Mouse (Mus musculus) hindlimb bud, embryonic 11.5 days (tissue): ENCODE results near the gene 4933424G06Rik.

Source experiments
- DNase-seq: peaks from one replicate; pipeline ENCODE4 v3.0.0-alpha.2; 2012; ENCODE audit warnings: low read depth, low spot score; ENCODE audit errors: extremely low spot score

Gene 4933424G06Rik

DNA sequence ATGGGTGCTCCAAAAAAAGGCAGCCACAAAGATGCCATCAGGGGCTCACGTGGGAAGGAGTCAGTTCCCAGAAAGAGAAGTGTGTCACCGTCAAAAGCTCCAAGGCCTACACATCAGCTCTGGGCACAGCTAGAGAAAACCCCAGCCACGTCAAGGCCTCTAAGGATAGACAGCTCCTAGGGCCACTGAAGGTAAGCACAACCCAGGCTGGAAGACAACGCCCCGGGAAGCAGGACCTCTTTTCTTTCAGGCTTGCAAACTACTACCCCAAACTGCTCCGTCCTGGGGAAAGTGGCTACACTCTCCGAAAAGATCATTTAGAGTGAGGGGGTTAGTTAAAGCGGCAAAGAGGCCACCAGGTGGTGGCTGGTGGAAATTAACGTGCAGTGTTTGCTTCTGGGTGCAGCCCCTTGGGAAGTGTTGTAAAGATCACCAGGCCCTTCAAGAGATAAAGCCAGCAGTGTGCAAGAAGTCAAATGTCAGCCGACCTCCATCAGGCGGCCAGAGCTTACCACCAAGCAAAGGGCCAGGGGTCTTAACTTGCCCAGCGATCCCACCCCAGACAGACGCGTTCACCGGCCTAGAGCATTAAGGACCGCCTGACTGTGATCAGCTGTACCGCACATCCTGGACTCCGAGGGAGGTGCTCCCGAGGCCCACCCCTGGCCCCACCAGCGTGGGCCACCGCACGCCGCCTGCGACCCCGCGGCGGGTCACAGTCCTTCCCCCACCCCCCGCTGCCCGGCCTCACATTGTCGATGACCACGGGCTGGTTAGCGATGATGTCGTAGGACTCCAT is 695 bp upstream of the 4933424G06Rik start:
- DNase-seq = no peak

DNA sequence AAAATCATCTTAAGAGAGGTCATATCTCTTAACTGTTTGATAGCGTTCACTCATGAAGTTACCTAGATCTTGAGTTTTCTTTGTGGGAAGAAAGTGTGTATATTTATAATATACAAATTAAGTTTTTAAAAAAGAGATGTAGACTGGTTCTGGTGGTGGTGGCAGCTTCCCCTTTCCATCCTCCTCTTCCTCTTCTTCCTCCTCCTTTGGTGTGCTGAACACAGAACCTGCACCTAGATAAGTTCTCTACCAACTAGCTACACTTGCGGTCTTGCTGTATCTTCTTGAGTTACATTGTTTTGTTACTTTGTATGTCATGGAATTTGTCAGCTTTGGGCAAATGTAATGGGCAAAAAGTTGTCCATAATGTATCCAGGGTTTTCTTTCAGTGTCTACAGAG is 1.2 kb downstream of the 4933424G06Rik start:
- no peak for DNase-seq

DNA sequence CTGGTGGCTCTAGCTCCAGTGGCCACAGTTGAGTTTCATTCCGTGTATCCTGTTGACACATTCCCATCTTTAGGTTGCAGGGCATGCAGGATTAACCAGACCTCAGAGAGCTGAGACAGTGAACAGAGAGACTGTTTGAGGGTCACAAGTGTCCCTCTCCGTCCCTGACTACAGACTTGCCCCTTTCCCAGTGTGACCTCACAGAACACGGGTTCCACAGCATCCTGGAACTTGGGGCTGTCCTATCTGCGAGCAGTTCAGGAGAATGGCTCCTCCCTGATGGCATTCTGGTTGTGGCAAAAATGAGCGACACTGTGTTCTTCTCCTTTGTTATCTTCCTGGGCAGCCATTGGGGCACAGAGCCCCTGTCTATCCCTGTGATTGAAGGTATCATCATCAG is 4.4 kb downstream of the 4933424G06Rik start, which contains the start of gene Actr1b:
Gene Actr1b (minus strand): TSS at position 112 of the 400 bp plus-strand sequence.
- DNase-seq = no peak

DNA sequence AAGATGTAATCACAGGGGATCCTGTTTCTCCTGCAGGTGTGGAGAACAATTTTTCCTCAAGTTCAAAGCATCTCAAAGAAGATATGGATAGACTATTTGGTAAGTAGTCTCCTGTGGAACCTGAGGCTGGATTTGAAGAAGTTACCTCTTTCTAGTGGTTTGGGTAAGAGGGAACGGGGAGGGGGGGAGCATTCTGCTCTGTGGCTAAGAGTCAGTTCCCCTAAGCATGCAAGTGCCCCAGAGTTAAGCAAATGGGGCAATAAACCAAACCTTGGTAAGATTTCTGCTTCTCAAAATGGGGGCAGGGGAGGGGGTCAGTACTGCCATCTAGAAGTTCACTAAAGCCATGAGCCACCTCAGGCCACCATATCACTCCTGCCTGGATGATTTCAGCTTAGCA is 8.8 kb downstream of the 4933424G06Rik start:
- no peak for DNase-seq

DNA sequence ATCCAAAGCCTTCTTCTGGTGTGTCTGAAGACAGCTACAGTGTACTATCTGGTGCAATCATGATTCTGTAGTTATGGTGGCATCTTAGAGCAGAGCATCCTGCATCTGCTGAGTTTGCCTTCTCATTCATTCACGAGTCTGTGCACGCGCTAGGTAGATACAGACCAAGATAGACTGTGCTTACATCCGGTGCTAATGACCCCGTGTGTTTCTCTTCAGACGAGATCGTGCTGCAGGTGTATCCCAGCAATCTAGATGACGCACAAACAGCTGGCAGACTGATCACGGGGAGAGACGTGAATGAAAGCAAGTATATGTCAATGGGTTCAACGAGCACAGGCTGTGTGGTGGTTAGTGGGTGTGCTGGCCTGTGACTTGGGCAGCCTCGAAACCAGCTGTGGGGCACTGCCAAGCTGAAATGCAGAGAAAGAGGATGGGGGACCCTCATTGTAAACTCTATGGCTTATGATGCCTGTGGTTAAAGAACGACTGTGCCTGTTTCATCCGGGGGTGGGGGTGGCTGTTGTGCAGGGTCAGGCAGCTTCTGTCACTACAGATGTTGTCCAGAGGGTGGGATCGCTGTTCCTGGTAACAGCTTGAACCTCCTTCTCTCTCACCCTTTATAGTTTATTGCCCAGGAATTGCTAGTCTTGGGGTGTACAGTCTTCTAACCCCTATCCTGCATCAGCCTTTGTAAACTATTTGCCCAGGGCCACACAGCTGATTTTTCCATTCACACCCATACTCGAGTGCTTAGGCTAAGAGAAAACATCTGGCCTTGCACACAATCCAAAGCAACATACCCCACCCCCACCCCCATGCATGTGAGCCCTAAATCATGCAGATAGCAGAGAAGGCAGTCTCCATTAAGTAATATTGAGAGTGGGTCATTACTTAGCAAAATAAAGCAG is 13.5 kb downstream of the 4933424G06Rik start:
- DNase-seq = peak; percentile 52

DNA sequence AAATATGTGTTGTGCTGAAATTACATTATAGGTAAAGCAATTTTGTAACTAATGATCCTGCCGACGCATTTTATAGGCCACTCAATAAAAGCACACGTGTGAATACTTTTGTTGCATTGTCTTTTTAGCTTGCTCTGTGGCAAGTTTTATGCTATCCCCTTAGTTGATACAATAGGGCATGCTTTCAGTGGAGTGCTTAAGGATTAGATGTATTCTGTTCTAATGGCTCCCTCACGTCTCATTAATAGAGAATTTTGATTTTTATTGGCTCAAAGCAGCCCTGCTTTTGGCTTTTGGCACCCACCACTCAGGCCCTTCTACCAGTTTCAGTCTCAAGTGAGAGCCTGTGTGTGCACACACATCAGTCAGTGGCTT is 14.1 kb downstream of the 4933424G06Rik start:
- DNase-seq = no peak

DNA sequence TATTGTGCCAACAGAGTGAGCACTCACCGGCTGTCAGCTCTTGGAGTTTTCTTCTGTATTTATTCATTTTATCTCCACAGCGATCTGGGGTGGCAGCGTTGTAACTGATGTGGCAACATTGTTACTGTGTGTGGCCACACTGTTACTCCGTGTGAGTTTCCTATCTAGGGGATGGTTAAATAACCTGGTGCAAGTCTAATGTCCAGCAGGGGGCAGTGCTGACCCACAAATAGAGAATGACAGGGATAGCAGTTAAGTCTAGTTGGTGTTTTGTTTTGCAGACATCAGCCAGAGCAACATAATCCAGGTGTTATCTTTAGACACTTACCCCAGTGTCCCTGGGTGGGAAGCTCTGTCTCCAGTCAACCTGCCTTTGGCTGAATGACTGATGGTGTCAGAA is 27.4 kb downstream of the 4933424G06Rik start:
- DNase-seq = peak; percentile 69

DNA sequence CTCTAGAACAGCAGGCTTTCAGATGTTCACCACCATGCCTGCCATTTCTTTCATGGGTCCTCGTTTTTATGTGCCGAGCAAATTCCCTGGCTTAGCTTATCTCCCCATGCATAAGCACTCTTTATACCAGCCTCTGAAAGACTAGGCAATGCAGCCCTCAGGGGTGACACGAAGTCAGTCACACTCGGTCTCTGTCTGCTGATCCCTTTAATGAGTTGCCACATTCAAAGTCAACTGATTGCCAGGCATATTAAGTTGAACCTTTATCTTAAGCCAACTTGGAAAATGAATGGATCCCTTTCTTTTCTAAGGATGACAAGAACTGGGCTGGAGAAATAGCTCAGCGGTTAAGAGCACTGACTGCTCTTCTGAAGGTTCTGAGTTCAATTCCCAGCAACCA is 29.3 kb downstream of the 4933424G06Rik start:
- DNase-seq = no peak

DNA sequence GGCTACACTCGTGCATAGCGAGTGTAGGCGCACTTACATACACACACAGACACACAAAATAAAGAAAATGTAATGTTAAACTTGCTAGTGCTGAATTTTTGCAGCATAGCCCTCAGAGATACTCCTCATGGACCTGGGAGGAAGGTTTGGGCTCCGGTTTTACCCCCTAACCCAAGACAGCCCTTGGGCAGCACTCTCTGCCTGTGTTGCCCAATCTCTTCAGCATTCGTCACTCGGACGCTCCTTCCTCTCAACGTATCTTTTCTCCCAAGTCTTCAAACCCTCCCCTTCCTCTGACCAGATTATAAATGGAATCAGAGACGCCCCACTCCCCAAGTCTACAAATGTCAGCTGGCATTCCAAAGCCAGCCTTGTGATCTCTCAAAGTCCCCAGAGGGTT is 33.1 kb downstream of the 4933424G06Rik start:
- no peak for DNase-seq

DNA sequence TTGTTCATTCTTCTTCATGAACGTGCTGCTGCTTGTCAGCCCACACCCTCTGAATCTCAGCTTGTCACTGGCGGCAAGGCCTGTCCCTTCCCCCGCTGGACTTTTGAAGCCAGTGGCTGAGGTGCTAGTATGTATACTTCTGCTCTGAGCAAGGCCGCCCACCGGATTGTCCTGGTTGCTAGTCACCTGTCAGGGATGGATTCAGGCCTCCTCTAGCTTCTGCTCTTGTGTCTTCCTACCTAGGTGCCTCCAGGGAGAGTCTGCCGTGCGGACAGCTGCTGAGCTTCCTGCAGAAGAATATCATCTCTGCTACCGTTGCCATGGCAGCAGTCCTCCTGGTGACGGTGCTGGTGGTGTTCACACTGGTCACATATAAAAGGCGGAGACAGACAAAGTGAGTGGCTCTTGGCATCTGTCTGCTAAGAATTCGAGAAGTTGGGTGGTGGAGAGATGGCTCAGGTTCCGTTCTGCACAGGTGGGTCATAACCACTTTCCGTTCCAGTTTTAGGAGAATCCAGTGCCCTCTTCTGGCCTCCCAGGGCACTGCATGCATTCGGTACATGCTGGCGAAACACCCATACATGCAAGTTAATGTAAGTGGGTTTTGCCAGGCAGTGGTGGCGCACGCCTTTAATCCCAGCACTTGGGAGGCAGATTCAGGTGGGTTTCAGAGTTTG is 34.5 kb downstream of the 4933424G06Rik start:
- peak; percentile 52 for DNase-seq

DNA sequence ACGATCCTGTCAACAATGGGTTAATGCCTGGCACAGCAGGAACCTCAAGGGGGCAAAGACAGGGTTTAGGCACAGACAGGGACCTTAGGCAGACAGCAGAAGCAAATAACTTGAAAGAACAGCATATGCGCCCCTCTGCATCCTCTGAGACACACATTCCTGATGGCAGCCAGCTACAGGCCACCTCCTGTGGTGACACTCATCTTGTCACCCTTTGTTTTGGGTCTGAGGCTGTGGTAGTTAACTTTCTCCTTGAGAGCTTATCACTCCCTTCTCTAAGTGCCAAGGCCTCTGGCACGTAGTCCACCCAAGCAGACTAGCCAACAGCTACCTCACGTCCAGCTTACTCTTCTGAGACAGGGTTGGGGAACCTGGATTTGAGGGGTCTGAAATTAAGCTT is 35.7 kb downstream of the 4933424G06Rik start:
- DNase-seq = no peak

DNA sequence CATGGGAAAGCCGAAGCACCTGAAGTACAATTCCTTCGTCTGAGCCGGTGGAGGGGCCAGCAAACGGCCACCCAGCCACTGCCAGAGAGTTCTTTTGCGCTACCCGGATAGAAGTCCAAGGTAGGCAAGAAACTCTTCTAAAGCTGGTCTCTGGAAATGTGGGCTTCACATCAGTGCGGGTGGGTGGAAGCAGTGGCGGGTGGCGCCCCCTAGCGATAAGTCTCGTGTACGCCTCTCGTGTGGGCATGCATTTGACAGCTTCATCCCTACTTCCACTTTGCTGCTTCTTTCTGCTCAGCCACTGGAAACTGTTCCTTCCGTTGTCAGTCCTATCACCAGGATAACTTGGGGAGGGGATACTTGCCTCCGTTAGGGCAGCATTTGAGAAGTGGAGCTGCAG is 36.5 kb downstream of the 4933424G06Rik start:
- no peak for DNase-seq

DNA sequence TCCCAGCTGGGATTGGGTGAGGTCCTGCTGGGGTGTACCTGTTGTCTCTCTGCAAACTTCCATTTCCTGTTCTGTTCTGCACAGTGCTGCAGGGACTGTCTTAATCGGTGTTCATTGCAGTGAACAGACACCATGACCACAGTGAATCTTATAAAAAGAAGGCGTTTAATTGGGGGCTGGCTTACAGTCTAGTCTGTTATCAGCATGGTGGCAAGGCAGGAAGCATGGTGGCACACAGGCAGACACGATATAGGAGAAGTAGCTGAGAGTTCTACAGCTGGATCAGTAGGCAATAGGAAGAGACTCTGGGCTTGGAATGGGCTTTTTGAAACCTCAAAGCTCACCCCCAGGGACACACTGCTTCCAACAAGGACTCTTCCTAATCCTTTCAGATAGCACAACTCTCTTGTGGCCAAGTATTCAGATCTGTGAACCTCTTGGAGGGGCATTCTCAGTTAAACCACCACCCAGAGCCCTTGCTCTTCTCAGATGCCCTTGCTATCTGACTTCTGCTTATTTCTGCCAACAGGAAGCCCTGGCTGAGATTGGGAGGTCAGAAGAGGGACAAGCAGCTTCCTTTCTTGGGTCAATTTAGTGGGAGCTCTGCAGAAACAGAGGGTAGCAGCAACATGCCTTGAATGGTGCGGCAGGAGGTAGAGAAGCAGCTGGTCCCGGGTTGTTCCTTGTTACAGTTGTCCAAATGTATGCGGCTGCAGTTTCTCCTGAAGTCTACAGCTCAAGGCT is 44.2 kb downstream of the 4933424G06Rik start:
- no peak for DNase-seq

DNA sequence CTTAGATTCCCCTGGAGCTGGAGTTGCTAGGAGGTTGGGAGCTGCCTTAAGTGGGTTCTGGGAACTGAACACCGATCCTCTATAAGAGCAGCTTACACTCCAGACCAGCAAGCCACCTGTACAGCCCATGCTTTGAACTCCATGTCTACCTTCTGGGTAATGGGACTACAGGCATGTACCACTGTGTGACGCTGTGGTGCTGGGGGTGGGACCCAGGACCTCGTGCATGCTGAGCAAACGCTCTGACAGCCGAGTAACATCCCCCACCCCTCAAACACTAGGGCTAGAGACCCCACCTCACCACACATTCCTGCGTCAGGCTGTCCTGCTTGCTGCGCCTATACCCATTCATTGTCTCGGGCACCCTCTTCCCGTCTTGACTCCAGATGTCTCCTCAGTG is 48.6 kb downstream of the 4933424G06Rik start:
- DNase-seq = no peak

DNA sequence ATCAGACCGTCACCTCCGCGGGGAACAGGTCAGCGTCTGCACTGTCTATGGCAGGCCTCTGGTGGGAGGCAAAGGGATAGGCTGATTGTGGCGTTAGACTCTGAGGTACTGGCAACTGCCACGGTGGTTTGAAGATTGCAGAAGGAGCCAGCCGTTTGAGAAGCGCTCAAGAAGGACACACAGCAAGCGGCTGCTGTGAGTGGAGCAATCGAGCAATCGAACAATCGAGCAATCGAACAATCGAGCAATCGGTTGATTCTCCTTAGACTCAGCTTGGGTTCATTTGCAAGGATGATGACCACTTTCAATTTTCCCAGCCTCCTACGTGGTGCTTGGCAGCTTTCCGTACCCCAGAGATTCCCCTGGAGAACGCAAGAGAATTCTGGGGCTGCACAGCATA is 49.1 kb downstream of the 4933424G06Rik start:
- DNase-seq = no peak

DNA sequence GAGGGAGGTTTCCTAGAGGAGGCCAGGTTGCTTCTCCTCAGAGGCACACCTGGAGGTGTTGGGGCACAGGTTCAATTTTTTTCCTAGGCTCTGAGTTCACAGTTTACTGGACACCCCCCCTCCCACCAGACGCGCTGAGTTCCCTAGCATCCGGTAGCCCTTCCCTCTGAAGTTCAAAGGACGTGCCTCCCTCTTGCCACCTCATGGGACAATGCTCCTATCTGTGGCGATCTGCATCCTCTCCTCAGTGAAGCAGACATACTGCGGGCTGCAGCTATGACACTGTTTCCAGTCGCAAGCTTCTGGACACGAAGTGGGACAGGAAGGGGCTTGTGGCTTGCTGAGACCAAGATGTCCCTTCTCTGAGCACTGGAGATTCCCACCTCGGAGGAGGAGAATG is 50.5 kb downstream of the 4933424G06Rik start:
- no peak for DNase-seq

DNA sequence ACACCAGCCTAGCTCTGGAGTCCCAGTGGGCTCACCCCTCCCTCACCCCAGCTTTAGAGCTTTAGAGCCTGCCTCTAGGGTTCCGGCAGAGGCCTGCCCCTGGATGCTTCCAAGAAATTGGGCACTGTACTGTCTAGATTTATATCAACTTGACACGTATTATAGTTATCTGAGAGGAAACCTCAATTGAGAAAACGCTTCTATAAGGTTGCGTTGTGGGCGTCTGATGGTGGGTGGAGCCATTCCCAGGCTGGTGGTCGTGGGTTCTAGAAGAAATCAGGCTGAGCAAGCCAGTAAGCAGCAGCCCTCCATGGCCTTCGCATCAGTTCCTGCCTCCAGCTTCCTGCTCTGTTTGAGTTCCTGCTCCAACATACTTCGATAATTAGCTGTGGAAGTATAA is 51.1 kb downstream of the 4933424G06Rik start:
- no peak for DNase-seq

DNA sequence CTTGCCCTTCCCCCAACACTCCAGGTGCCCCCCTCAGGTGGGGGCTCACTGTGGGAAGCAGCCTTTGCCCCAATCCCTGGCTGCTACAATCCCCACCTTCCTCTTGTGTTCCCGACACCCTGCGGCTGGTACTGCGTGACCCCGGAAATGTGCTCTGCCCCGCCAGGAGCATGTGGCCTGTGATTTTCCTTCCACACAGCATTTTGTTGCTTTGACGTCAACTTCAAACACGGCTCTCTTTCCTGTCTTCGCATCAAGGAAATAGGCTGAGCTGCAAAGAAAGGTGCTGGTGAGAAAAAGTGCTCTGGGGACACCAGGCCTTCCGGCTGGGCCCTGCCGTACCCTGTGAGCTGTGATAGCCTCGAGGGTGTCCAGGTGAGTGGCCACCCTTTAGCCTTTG is 51.6 kb downstream of the 4933424G06Rik start, which contains the start of gene Zap70:
Gene Zap70 (plus strand): TSS at position 231 of the 400 bp plus-strand sequence.
- DNase-seq = no peak

DNA sequence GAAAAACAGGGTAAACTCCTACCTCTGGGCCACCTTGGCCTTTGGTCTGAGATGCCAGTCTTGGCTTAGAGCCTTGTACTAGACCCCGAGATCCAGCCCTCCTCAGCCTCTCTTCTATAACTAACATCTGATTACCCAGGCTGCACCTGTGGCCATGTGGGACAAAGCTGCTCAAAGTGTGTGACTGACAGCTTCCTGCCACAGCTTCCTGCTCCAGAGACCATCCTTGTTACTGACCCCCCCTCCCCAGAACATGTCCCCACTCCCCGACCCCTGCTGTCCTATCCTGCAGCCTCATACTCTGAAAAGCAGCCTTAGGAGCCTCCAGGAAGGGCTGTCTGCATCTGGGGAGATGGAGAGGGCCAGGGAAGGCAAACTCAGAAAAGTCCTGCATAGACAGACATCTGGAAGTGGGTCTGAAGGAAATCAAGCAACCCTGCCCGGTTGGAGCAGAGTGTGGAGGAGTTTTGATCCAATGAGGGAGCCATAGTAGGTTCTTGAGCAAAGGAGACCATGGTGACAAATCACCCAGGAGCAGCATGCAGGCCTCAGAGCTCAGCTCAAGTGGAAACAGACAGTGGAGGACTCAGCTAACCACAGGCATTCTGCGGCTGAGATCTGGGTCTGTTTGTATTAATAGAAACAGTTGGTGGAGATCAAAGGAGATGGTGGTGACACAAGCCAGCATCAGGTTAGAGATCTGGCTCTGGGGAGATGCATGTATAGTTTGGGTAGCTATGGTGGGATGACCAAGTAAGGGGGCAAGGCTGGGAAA is 56.7 kb downstream of the 4933424G06Rik start:
- no peak for DNase-seq

DNA sequence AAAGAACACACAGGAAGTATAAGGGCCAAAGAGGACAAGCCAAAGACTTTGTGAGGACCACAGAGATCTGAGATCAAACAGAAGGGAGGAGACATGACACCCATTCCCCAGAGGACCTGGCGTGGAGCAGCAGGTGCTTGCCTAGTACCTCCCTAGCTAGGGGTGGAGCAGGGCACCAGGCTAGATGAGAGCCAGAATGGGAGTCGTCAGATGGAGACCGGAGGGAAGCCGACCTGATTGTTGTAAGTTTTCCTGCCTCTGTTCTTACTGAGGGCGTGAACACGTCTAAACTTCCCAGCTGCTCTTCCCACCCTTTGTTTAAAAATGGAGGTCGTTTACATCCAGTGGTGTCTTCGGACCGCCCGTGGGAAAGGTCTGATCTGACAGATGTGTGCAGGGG is 57.4 kb downstream of the 4933424G06Rik start:
- DNase-seq = no peak
